8 mouse cellular contexts compared by ENCODE assay signal in the genomic region with DNA sequence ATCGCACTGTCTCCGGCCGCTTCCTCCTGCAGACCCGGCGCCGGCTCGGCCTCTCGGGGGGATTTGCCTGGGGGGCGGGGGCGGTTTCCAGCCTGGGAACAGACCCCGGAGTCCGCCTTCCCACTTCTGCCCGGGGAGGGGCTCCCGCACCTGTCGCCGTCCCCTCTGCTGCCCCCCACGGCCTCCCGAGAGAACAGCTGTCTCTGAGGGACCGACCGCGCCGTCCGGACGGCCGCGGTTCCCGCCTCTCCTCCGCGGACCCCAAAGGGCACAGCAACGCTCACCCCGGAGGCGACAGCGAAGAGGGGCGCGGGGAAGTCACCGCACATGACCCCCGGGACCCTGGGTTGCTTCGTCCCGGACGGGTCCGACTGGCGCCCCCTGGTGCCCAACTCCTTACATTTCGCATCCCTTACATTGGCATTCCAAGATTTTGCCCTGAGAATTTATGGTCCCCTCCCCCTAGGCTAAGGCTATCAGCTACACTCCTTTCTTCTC. TPM values are rescaled to one million over a fixed set of nuclear protein-coding genes. Genes with fewer than 3 reads are reported as not detected.
DNase-seq lines count a peak whose midpoint lies in the region; ATAC-seq and TF ChIP-seq lines count a peak whose summit lies in the region.

No protein-coding gene starts in this region.

- H3K27me3 ChIP-seq in intestine, embryonic 15.5 days (replicated peaks) = peaks cover 22% of the 10 kb centered on the region
- peaks cover 77% of the 10 kb centered on the region for H3K27me3 ChIP-seq in liver, embryonic 12.5 days (replicated peaks)
- H3K27me3 ChIP-seq in stomach, postnatal 0 days (ENCODE audit: control insufficient read depth, insufficient read depth, low read length) = no peaks in the 10 kb centered on the region

- peak; percentile 85 for TF ChIP-seq CTCF in stomach, postnatal 0 days (IDR thresholded peaks at IDR 0.05; ENCODE audit: low read depth)

- no peaks in the 10 kb centered on the region for H3K9me3 ChIP-seq in intestine, embryonic 15.5 days
- H3K9me3 ChIP-seq in liver, embryonic 12.5 days (replicated peaks) = no peaks in the 10 kb centered on the region
- H3K9me3 ChIP-seq in stomach, postnatal 0 days (ENCODE audit: control insufficient read depth, low read length) = no peaks in the 10 kb centered on the region

- TF ChIP-seq EP300 in stomach, postnatal 0 days (optimal IDR thresholded peaks at IDR 0.05) = no peak

- peak; percentile 13 for ATAC-seq in intestine, embryonic 15.5 days
- ATAC-seq in liver, embryonic 12.5 days = peak; percentile 16
- peak; percentile 42; the same call in 1 of the 2 replicates for ATAC-seq in monocyte, adult 5-6 weeks (replicated peaks; ENCODE audit: insufficient number of reproducible peaks, low FRiP score, low TSS enrichment, poor library complexity, severe bottlenecking)
- ATAC-seq in stomach, postnatal 0 days (ENCODE audit: low FRiP score, low TSS enrichment) = peak; percentile 8; the same call in 1 of the 2 replicates

- peak overlapping the region; percentile 95 for H3K4me2 ChIP-seq in intestine, embryonic 15.5 days (replicated peaks)
- peak overlapping the region; percentile 98 for H3K4me2 ChIP-seq in liver, embryonic 12.5 days
- peak overlapping the region; percentile 98 for H3K4me2 ChIP-seq in stomach, postnatal 0 days (replicated peaks; ENCODE audit: low read depth)

- H3K27ac ChIP-seq in intestine, embryonic 15.5 days = peak overlapping the region; percentile 88
- H3K27ac ChIP-seq in liver, embryonic 12.5 days = no peak overlapping the region
- H3K27ac ChIP-seq in stomach, postnatal 0 days (replicated peaks) = peak overlapping the region; percentile 98

- peak; percentile 25 for DNase-seq in right cerebral cortex, adult 18-20 months
- DNase-seq in right cerebral cortex, postnatal 36 days (ENCODE audit: low spot score in 2 of 2) = no peak
- DNase-seq in cerebellum, postnatal 36 days = peak; percentile 69 to 72
- peak; percentile 28 to 39 for DNase-seq in gastrocnemius, postnatal 36 days
- DNase-seq in stomach, postnatal 0 days (ENCODE audit: low spot score) = peak; percentile 74

- no peaks in the 10 kb centered on the region for H3K36me3 ChIP-seq in intestine, embryonic 15.5 days
- no peaks in the 10 kb centered on the region for H3K36me3 ChIP-seq in liver, embryonic 12.5 days
- H3K36me3 ChIP-seq in stomach, postnatal 0 days (ENCODE audit: control insufficient read depth, insufficient read depth, low read length) = no peaks in the 10 kb centered on the region

- peak overlapping the region; percentile 66 for H3K9ac ChIP-seq in intestine, embryonic 15.5 days
- peak overlapping the region; percentile 55 for H3K9ac ChIP-seq in liver, embryonic 12.5 days
- H3K9ac ChIP-seq in stomach, postnatal 0 days (ENCODE audit: low read length) = peak overlapping the region; percentile 80

- WGBS in intestine, embryonic 15.5 days = 0% methylated on average over 40 of the region's 43 CpGs
- WGBS in liver, embryonic 12.5 days (ENCODE audit: insufficient replicate concordance) = under 1% methylated on average over 41 of the region's 43 CpGs
- whole genome bisulfite sequencing in stomach, postnatal 0 days = 0% methylated on average over 43 of the region's 43 CpGs

- intact Hi-C loops in gastrocnemius, postnatal 36 days (cut with DNase I) = no loop called here

- peak overlapping the region; percentile 71 for H3K4me3 ChIP-seq in intestine, embryonic 15.5 days (replicated peaks)
- peak overlapping the region; percentile 68 for H3K4me3 ChIP-seq in liver, embryonic 12.5 days
- peak overlapping the region; percentile 70 for H3K4me3 ChIP-seq in stomach, postnatal 0 days (ENCODE audit: low read depth, low read length)

- H3K4me1 ChIP-seq in intestine, embryonic 15.5 days (replicated peaks) = 0 out of 2 replicates have a peak, but pooled peaks cover 11% of the 10 kb centered on the region
- peaks cover 47% of the 10 kb centered on the region for H3K4me1 ChIP-seq in liver, embryonic 12.5 days
- no peaks in the 10 kb centered on the region for H3K4me1 ChIP-seq in stomach, postnatal 0 days (replicated peaks; ENCODE audit: control insufficient read depth, insufficient read depth)

RNA-seq across cellular contexts. Expression of gene Erbb3, which starts 0.8 kb away (rescaled TPM):
- total RNA-seq in gastrocnemius, postnatal 36 days (2021) = 1 to 10 TPM; 2.1 to 4.6 TPM
- polyA plus RNA-seq in intestine, embryonic 15.5 days (2015; fragmentation: Nextera tagmentation; extraction: Ambion mirVana) = 30.5 and 31.5 TPM in 2 replicates
- polyA plus RNA-seq in liver, embryonic 12.5 days (2016; fragmentation: Nextera tagmentation; extraction: Ambion mirVana) = 1.8 TPM in 2 replicates
- 1.4 to 3.3 TPM (median 2.8 TPM) in 3 replicates for total RNA-seq in monocyte, adult 5-6 weeks (2017)
- polyA plus RNA-seq in stomach, postnatal 0 days (2015; fragmentation: Nextera tagmentation; extraction: Ambion mirVana) = 18.6 and 18.9 TPM in 2 replicates

RNA-seq across cellular contexts. Expression of gene Pa2g4, which starts 24.5 kb away (rescaled TPM):
- total RNA-seq in gastrocnemius, postnatal 36 days (2021) = 10 to 100 TPM; 32.8 to 39.0 TPM
- 205 and 210 TPM in 2 replicates for polyA plus RNA-seq in intestine, embryonic 15.5 days (2015; fragmentation: Nextera tagmentation; extraction: Ambion mirVana)
- 233 and 242 TPM in 2 replicates for polyA plus RNA-seq in liver, embryonic 12.5 days (2016; fragmentation: Nextera tagmentation; extraction: Ambion mirVana)
- 37.2 to 74.1 TPM (median 47.8 TPM) in 3 replicates for total RNA-seq in monocyte, adult 5-6 weeks (2017)
- polyA plus RNA-seq in stomach, postnatal 0 days (2015; fragmentation: Nextera tagmentation; extraction: Ambion mirVana) = 131 and 135 TPM in 2 replicates

RNA-seq across cellular contexts. Expression of gene Rps26, which starts 36.3 kb away (rescaled TPM):
- total RNA-seq in gastrocnemius, postnatal 36 days (2021) = 100 to 1,000 TPM; 289 to 338 TPM
- polyA plus RNA-seq in intestine, embryonic 15.5 days (2015; fragmentation: Nextera tagmentation; extraction: Ambion mirVana) = 693 and 768 TPM in 2 replicates
- polyA plus RNA-seq in liver, embryonic 12.5 days (2016; fragmentation: Nextera tagmentation; extraction: Ambion mirVana) = 555 and 561 TPM in 2 replicates
- 224 to 301 TPM (median 295 TPM) in 3 replicates for total RNA-seq in monocyte, adult 5-6 weeks (2017)
- 781 and 811 TPM in 2 replicates for polyA plus RNA-seq in stomach, postnatal 0 days (2015; fragmentation: Nextera tagmentation; extraction: Ambion mirVana)

RNA-seq across cellular contexts. Expression of gene Rpl41, which starts 41.1 kb away (rescaled TPM):
- total RNA-seq in gastrocnemius, postnatal 36 days (2021) = 100 to 1,000 TPM; 857 to 980 TPM
- polyA plus RNA-seq in intestine, embryonic 15.5 days (2015; fragmentation: Nextera tagmentation; extraction: Ambion mirVana) = 3,667 and 3,915 TPM in 2 replicates
- 2,924 and 3,037 TPM in 2 replicates for polyA plus RNA-seq in liver, embryonic 12.5 days (2016; fragmentation: Nextera tagmentation; extraction: Ambion mirVana)
- 2,103 to 2,260 TPM (median 2,168 TPM) in 3 replicates for total RNA-seq in monocyte, adult 5-6 weeks (2017)
- 3,550 and 3,693 TPM in 2 replicates for polyA plus RNA-seq in stomach, postnatal 0 days (2015; fragmentation: Nextera tagmentation; extraction: Ambion mirVana)

RNA-seq across cellular contexts. Expression of gene Zc3h10, which starts 42.7 kb away (rescaled TPM):
- total RNA-seq in gastrocnemius, postnatal 36 days (2021) = 1 to 10 TPM; 3.7 to 5.3 TPM
- 14.5 and 15.2 TPM in 2 replicates for polyA plus RNA-seq in intestine, embryonic 15.5 days (2015; fragmentation: Nextera tagmentation; extraction: Ambion mirVana)
- 7.7 and 8.1 TPM in 2 replicates for polyA plus RNA-seq in liver, embryonic 12.5 days (2016; fragmentation: Nextera tagmentation; extraction: Ambion mirVana)
- 16.1 to 26.5 TPM (median 19.1 TPM) in 3 replicates for total RNA-seq in monocyte, adult 5-6 weeks (2017)
- 7.8 and 8.5 TPM in 2 replicates for polyA plus RNA-seq in stomach, postnatal 0 days (2015; fragmentation: Nextera tagmentation; extraction: Ambion mirVana)

Comparison
In these comparisons a context has a peak if more than half of its experiments do, and no peak if none do; other contexts are left out.
1. DNase-seq: peak in right cerebral cortex, adult 18-20 months (single experiment), cerebellum, postnatal 36 days (2 of 2), gastrocnemius, postnatal 36 days (2 of 2) and stomach, postnatal 0 days (single experiment); none in right cerebral cortex, postnatal 36 days (0 of 2).
2. Peak in every context shown above with its lines, with median percentiles within 50 percentile points of each other: ATAC-seq, H3K4me2 ChIP-seq, H3K4me3 ChIP-seq and H3K9ac ChIP-seq.